Mouse (Mus musculus): ENCODE measurements around the gene Golga5.

DNA sequence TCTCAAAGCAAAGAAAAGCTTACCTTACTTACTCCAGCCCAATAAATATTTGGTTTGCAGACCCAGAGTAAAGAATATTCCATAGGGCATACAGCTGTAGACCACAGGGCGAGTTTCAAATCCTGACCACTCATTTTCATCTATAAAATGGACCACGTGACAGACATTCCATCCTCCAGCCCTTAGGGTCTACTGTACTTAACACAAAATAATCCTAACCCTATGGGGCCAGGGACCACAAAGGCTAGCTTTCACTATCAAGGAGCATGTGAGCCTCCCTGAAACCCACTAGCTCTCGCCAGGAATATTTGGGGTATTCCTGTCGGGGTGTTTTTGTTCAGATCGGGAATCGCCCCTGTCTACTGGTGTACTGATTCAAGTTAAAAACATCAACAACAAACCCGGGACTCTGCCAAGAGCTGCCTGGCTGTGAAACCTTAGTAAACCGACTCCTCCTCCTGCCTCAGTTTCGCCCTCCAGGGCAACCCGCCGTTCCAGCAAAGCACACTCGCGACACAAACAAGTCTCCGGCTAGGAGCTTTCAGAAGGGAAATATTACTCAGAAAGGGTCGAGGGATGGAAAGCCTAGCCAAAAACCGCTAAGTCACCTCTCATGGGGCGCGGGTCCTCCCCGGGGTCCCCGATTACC is 29.8 kb upstream of the Golga5 start:
- TF ChIP-seq CTCF (IDR thresholded peaks at IDR 0.05; ENCODE audit: borderline replicate concordance, extremely low read depth, insufficient read depth, insufficient read length) (no peak), POLR2A (IDR thresholded peaks at IDR 0.05; ENCODE audit: borderline replicate concordance, extremely low read depth, insufficient read depth, insufficient read length, poor library complexity, severe bottlenecking) (no peak)
